Mouse (Mus musculus): ENCODE measurements around the gene Sgcb.

The Sgcb gene

GRCm38 (mm10) chr5:73647261-73647900, at the start of gene Sgcb:
Gene Sgcb (minus strand): TSS chr5:73647790.
- peak; percentile 83 for DNase-seq (ENCODE audit: low spot score)

GRCm38 (mm10) chr5:73694254-73695015, 46.8 kb upstream of the Sgcb start:
- DNase-seq (ENCODE audit: low spot score): no peak

GRCm38 (mm10) chr5:73693778-73694177, 46.2 kb upstream of the Sgcb start:
- DNase-seq (ENCODE audit: low spot score): peak; percentile 57

GRCm38 (mm10) chr5:73691723-73692520, 44.3 kb upstream of the Sgcb start:
- DNase-seq (ENCODE audit: low spot score): no peak

- DNase-seq (ENCODE audit: low spot score): no peak
Measured at GRCm38 (mm10) chr5:73690146-73690545, 42.6 kb upstream of the Sgcb start.

GRCm38 (mm10) chr5:73688576-73688975, 41.0 kb upstream of the Sgcb start:
- DNase-seq (ENCODE audit: low spot score): peak; percentile 15

- peak; percentile 50 for DNase-seq (ENCODE audit: low spot score)
Measured at GRCm38 (mm10) chr5:73686149-73686548, 38.6 kb upstream of the Sgcb start.

- no peak for DNase-seq (ENCODE audit: low spot score)
Measured at GRCm38 (mm10) chr5:73683706-73684409, 36.3 kb upstream of the Sgcb start.

- no peak for DNase-seq (ENCODE audit: low spot score)
Measured at GRCm38 (mm10) chr5:73683221-73683620, 35.6 kb upstream of the Sgcb start.

GRCm38 (mm10) chr5:73676626-73677025, 29.0 kb upstream of the Sgcb start:
- DNase-seq (ENCODE audit: low spot score): no peak

- DNase-seq (ENCODE audit: low spot score): no peak
Measured at GRCm38 (mm10) chr5:73675604-73676003, 28.0 kb upstream of the Sgcb start.

- no peak for DNase-seq (ENCODE audit: low spot score)
Measured at GRCm38 (mm10) chr5:73669386-73669785, 21.8 kb upstream of the Sgcb start.

- no peak for DNase-seq (ENCODE audit: low spot score)
Measured at GRCm38 (mm10) chr5:73667877-73668276, 20.3 kb upstream of the Sgcb start.

- DNase-seq (ENCODE audit: low spot score): no peak
Measured at GRCm38 (mm10) chr5:73666695-73667094, 19.1 kb upstream of the Sgcb start.

- peak; percentile 63 for DNase-seq (ENCODE audit: low spot score)
Measured at GRCm38 (mm10) chr5:73651855-73652201, 4.2 kb upstream of the Sgcb start.

GRCm38 (mm10) chr5:73651061-73651854, 3.7 kb upstream of the Sgcb start, which contains the start of gene Spata18:
Gene Spata18 (plus strand): TSS chr5:73651379.
- DNase-seq (ENCODE audit: low spot score): no peak

GRCm38 (mm10) chr5:73650365-73650964, 2.9 kb upstream of the Sgcb start:
- DNase-seq (ENCODE audit: low spot score): no peak

- DNase-seq (ENCODE audit: low spot score): no peak
Measured at GRCm38 (mm10) chr5:73642091-73642490, 5.5 kb downstream of the Sgcb start.

- no peak for DNase-seq (ENCODE audit: low spot score)
Measured at GRCm38 (mm10) chr5:73641058-73641457, 6.5 kb downstream of the Sgcb start.

GRCm38 (mm10) chr5:73637337-73638107, 10.1 kb downstream of the Sgcb start:
- peak; percentile 50 for DNase-seq (ENCODE audit: low spot score)

All from lung, postnatal 25 days (tissue).